Mouse (Mus musculus) adrenal gland (tissue): ENCODE results near the gene Itih4.

Experiments used
- intact Hi-C: fragments of 180-260 bp; cut with DNase I; formaldehyde crosslinking; loops from one replicate; pipeline ENCODE4 v1.15.1; 2025

Gene Itih4

DNA sequence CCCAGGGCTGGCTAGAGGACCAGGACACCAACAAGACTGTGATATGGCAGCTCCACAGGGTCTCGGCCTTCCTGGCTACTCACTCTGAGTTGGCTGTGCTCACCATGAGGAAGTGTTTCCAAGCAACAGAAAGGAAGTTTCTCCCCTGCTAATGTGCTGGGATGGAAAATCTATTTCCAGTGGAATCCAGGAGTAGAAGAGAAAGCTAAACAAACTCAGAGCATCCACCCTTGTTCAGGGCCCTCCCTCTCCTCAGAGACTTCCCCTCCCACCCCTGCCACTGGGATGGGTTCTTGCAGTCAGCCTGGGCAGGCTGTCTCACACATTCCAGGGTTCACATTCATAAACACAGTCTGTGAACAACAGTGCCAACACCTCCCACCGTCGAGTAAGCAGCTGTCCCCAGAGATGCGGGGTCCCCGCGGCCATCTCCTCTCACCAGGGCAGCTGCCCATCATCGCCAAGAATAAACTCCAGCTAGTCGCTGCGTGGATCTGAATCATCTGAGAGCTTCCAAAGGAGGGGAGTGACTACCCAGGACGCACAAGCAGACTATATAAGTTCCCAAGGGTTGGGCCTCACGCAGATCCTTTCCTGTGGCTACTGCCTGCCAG lies 7.2 kb upstream of the Itih4 start, which contains the start of gene Mustn1:
TSS of gene Mustn1 (plus strand) at position 243 of the 614 bp plus-strand sequence.
- intact Hi-C loops, result no loop called here

GRCm38 (mm10) chr14:30879794-30880193 lies 6.5 kb upstream of the Itih4 start:
- intact Hi-C loops, result no loop called here

DNA sequence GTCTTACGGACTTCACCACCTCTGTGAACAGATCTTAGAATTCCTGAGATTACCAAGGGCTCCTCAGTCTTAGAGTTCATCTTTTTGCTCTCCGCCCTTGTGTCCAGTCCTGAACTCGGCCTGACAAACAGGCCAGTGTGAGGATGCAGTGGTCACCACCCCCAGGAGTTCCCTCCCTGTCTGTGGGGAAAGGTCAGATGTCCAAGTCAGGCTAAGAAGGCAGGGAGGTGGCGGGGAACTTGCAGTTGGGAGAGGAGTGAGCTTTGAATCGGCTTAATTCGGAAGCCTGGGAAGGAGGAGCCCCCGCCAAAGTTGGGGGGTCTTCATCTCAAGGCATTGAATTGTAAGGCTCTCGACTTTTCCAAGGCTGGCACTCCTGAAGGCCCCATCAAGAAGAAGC lies 6.0 kb upstream of the Itih4 start:
- intact Hi-C loops, result no loop called here

DNA sequence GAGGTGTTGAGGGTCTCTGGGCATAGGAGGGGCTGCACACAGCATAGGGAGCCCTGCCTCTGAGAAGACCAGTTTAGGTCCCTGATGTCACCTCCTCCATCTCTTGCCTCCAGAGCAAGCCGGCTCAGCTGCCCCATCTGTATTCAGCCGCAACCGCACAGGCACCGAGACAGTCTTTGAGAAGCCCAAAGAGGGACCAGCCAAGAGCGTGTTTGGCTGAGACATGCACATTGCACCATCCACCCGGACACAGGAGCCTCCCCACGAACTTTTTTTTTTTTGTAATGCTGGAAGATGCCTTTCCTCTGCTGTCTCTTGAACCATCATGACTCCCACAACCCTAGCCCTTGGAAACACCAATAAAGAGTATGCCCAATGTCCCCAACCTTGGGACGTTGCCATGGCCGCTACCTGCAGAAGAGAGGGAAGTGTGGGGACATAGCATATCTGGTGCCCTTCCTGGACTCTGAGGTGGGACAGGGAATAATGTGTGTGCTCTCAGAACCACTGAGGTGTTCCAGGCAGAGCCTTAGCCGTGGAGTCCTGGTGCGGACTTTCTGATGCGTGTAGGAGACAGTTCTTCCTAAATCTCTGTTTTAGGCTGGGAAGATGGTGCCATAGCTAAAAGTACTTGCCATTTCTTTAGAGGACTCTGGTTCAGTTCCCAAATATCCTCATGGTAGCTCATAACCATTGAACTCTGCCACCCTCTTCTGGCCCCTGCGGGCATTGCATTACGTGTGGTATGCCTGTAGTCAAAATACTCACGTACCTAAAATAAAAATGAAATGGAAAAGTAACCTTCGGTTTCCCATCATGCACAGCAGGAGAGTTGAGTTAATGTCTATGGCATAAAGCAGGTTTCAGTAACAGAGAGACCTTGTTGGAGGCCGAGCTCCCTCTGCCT lies 5.2 kb upstream of the Itih4 start:
- intact Hi-C loops, result no loop called here

DNA sequence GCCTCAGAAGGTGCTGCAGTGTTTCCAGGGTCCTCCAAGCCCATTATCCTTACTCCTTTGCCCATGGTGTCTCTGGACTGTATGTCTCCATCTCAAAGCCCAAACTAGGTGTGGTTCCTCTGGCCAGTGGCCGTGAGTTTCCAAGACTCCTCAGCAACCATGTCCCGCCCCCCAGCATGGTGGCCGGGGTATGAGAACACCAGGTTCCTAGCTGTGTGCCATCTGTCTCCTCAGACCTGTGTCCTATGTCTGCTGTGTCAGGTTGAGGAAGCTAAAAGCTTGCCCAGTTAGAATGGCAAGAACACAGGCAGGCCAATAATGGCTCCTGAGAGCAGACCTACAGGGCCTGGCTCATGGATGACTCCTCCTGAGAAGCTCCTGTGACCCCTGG lies 4.6 kb upstream of the Itih4 start:
- intact Hi-C loops, result no loop called here

DNA sequence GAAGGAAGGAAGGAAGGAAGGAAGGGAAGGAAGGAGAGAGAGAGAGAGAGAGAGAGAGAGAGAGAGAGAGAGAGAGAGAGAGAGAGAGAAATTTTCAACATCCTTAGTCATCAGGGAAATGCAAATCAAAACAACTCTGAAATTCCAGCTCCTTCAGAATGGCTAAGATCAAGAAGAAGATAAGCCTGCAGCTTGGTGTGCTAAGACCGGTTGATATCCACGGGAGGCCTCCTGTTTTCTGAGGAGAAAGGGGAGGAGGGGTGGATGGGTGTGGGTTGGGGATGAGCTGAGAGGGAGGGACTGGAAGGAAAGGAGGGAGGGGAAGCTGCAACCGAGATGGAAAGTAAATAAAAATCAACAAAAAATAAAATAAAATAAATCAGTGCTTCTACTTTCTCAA lies 978 bp upstream of the Itih4 start:
- intact Hi-C loops, result loop anchor here (5.0 kb wide), 1 partner anchor 57 kb away; the partner anchor contains the start of gene Itih1

DNA sequence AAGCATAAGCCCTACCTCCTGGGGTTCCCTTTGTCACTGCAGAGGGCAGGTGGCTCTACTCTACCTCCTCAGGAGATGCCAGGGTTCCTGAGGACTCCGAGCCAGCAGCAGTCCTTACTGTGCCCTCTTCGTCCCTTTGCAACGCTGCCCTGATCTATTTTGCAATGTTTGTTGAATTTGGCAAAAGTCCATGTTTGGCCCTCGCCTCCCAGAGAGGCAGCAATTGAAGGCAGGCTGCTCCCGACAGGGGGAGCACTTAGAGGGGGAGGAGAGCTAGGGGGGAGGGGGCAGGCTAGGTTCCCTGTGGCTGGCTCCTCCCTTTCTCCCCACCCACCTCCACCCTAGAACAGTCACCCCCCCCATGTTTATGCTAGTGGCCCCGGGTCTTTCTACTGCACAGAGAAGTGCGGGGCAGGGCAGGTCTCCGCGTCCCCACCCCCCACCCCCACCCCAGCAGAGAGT lies 2.0 kb downstream of the Itih4 start:
- intact Hi-C loops, result loop anchor here (5.0 kb wide), 1 partner anchor 54 kb away; the partner anchor contains the start of gene Itih1

- intact Hi-C loops, result no loop called here
Observed at GRCm38 (mm10) chr14:30899972-30900371, 13.7 kb downstream of the Itih4 start.

- intact Hi-C loops, result no loop called here
Observed at GRCm38 (mm10) chr14:30902628-30903027, 16.4 kb downstream of the Itih4 start.

DNA sequence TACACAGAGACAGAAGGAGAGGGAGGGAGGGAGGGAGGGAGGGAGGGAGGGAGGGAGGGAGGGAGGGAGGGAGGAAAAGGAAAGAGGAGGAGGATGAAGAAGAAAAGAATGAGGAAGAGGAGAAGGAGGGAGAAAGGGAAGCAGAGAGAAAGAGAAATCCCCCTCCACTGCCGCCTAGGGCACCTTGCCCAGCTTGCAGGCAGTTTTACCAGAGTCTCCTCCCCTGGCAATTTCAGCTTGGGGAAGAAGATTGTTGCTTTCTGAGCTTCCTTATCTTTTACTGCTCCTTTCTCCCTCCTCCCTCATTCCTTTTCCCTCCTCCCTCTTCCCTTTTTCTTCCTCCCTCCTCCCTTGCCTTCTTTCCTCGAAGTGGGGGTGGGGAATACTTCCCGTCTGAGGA lies 16.8 kb downstream of the Itih4 start:
- intact Hi-C loops, result no loop called here

DNA sequence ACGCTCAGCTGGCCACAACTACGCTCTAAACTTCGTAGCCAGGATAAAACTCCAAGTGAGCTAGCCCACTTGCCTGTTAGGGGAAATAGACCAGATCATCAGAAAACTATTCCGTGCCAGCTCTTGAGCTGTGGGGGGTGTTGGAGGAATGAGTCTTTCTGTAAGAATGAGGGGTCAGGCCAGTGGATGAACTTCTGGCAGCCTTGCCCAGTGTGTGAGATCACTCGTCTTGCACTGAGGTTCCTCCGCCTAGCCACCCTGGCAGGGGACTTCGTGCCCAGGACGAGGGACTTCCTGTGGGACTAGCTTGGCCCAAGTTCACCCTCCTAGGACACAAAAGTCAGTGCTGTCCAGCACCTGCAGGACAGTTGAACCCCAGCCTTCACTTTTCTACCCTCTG lies 18.0 kb downstream of the Itih4 start:
- intact Hi-C loops, result no loop called here

DNA sequence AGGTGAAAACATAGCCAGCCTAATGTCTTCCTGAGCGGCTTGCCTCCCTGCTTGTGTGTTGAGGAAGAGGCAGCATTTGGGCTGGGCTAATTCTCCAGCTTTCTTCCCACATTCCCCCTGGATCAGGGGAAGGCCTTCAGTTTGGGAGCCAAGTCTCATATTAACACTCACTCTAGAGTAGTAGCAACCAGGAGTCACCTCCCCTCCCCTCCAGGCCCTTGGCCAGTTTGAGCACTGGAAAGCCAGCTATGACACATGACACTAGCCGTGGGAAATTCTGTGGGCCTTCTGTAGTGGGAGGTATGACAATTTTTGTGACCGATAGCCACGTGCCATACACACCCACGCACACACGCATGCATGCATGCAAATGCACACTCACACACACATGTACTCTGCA lies 19.7 kb downstream of the Itih4 start:
- intact Hi-C loops, result no loop called here

GRCm38 (mm10) chr14:30907814-30908265 lies 21.6 kb downstream of the Itih4 start:
- intact Hi-C loops, result no loop called here

- intact Hi-C loops, result no loop called here
Observed at GRCm38 (mm10) chr14:30911141-30911540, 24.9 kb downstream of the Itih4 start.

- intact Hi-C loops, result no loop called here
Observed at GRCm38 (mm10) chr14:30912641-30913040, 26.4 kb downstream of the Itih4 start.

GRCm38 (mm10) chr14:30913404-30913803 lies 27.1 kb downstream of the Itih4 start:
- intact Hi-C loops, result no loop called here

DNA sequence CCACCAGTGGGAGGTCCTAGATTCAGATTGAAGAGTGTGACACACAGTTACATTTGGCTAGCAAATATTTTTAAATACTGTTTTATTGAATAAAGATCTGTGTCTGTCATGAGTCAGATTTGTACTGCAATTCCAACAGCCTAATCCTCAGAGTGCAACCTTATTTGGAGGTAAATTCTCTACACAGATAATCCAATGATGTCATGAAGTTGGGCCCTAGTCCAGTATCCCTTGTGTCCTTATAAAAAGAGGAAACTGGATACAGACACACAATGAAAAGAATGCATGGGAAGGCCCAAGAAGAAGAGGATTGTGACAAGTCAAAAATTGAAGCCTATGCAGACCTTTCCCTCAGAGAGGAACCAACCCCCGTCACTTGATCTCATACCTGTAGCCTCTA lies 30.2 kb downstream of the Itih4 start:
- intact Hi-C loops, result no loop called here

DNA sequence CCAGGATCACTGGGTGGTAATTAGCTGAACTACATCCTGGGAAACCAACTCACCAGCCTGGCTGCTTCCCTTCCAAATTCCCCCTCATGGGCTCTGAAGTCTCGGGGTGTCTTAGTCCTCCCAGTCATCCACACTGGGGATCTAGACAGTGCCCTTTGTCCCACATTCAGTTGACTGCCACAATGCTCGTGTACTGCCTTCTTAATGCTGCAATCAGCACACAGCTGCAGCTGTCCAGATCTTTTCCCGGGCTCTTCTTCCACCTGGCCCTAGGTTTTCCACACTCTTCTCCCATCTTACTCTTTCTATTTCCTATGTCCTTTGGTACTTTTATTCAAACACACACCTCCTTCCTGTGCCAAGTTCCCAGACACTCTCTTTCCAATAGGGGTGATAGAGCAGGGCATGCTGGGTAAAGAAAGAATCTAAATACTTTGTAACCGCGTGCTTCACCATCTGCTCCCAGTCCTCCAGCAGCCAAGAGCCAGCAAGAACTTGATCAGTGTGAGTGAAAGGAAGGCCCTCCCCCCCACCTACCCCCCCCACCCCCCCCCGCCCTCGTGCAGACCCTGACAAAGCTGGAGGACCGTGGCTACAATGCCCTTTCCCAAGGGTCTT lies 35.9 kb downstream of the Itih4 start:
- intact Hi-C loops, result no loop called here

GRCm38 (mm10) chr14:30923375-30924105 lies 37.3 kb downstream of the Itih4 start, which contains the start of gene Itih3:
TSS of gene Itih3 (minus strand) at chr14:30923760.
- intact Hi-C loops, result no loop called here

- intact Hi-C loops, result no loop called here
Observed at GRCm38 (mm10) chr14:30925492-30925891, 39.2 kb downstream of the Itih4 start.

DNA sequence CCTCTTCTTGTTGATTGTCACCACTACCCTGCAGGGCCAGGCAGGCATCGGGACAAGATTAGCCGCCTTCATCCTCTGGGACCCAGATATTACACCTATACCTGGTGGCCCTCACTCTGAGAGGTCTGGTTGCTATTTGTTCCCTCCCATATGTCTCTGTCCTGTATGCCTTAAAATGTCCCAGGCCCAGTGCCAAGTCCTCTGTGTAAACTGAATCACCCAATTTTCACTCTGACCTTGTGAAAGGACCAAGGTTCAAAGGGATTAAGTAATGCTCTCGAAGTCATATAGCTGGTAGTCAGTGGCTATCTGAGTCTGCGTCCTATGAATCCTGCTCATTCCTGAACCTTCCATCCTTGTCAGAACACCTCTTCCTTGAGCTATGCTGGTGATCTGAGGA lies 44.1 kb downstream of the Itih4 start:
- intact Hi-C loops, result no loop called here
